Mouse (Mus musculus) embryonic fibroblast, embryonic 13.5 days (primary cell): ENCODE results near the gene Pknox2. TPM values are rescaled to one million over a fixed set of nuclear protein-coding genes. Genes with fewer than 3 reads are reported as not detected.

Experiments used
- H3K27ac ChIP-seq: 2 replicates; pipeline ENCODE4 v1.5.1; 2012; ENCODE audit warnings: low read length, control low read depth, inconsistent platforms; ENCODE audit not compliant: insufficient read depth
- H3K4me1 ChIP-seq: 2 replicates; pipeline ENCODE4 v1.6.1; 2011; ENCODE audit warnings: low read length; ENCODE audit not compliant: control insufficient read depth, insufficient read depth
- H3K4me3 ChIP-seq: 2 replicates; pipeline ENCODE4 v1.5.1; 2011; ENCODE audit warnings: mild to moderate bottlenecking, control low read depth, low read length; ENCODE audit not compliant: insufficient read depth
- CTCF ChIP-seq: IDR thresholded peaks from 2 replicates; pipeline ENCODE4 v1.5.1; 2011; ENCODE audit warnings: mild to moderate bottlenecking, control low read depth, low read length, moderate library complexity, borderline replicate concordance; ENCODE audit not compliant: insufficient read depth
- POLR2A ChIP-seq: IDR thresholded peaks from 2 replicates; pipeline ENCODE4 v1.6.1; 2011; ENCODE audit warnings: low read depth, mild to moderate bottlenecking, control low read depth, low read length, moderate library complexity
- polyA plus RNA-seq: library from polyadenylated mRNA; stranded (reverse); fragments of >200 nt; gene quantifications from 2 replicates; pipeline ENCODE4 v1.2.4, GENCODE M21; 2011; ENCODE audit warnings: low read depth; ENCODE audit not compliant: missing spikeins, insufficient read length

Pknox2 gene
- polyA plus RNA-seq, 1 experiment = 23.7 TPM

DNA sequence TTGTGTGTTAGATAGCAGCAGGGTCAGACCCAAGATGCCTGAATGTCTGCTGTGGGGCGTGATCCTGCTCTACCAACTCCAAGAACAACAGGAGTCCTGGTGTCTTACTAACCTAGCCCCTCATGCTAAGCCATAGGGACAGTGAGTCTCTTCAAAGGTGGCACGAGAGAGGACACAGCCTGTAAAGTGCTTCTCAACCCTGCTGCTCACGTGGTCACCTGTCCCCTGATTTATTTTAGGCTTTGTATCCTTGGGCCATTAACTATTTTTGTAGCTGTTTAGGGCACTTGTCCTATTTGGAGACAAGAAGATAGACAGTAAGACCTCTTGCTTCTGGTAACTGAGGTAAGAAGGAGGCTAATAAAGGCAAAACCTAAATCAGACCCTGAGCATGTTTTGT lies 183.7 kb downstream of the Pknox2 start:
- Histone ChIP-seq H3K4me3 (no peak overlapping the region), H3K27ac (no peak overlapping the region), H3K4me1 (no peaks in the 10 kb centered on the region)
- TF ChIP-seq POLR2A (no peak), CTCF (no peak)

GRCm38 (mm10) chr9:36961874-36962273 lies 185.3 kb downstream of the Pknox2 start:
- Histone ChIP-seq H3K4me3 (no peak overlapping the region), H3K4me1 (no peaks in the 10 kb centered on the region), H3K27ac (no peak overlapping the region)
- TF ChIP-seq POLR2A (no peak), CTCF (no peak)

- no peaks in the 10 kb centered on the region for H3K4me1 ChIP-seq
- H3K4me3 ChIP-seq = no peak overlapping the region
- TF ChIP-seq POLR2A (no peak), CTCF (no peak)
- no peak overlapping the region for H3K27ac ChIP-seq
These were observed 186.1 kb downstream of the Pknox2 start for GRCm38 (mm10) chr9:36961153-36961552.

DNA sequence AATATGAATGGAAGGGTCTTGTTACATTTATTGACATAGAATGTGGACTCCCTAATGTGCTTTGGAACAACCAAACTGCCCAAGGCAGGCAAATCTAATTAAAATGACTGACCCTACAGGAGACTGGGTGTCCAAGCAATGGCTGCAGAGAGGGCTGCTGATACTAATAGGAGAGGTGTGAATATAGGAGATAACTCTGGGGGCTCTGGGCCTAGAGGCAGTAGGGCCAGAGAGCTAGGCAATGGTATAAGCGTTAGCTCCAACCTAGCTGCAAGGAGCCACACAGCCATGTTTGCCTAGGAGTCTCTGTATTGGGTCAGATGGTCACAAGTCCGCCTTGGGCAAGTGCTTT lies 196.1 kb downstream of the Pknox2 start:
- no peak for TF ChIP-seq POLR2A
- no peak for TF ChIP-seq CTCF
- H3K27ac ChIP-seq = no peak overlapping the region
- H3K4me1 ChIP-seq = no peaks in the 10 kb centered on the region
- no peak overlapping the region for H3K4me3 ChIP-seq

DNA sequence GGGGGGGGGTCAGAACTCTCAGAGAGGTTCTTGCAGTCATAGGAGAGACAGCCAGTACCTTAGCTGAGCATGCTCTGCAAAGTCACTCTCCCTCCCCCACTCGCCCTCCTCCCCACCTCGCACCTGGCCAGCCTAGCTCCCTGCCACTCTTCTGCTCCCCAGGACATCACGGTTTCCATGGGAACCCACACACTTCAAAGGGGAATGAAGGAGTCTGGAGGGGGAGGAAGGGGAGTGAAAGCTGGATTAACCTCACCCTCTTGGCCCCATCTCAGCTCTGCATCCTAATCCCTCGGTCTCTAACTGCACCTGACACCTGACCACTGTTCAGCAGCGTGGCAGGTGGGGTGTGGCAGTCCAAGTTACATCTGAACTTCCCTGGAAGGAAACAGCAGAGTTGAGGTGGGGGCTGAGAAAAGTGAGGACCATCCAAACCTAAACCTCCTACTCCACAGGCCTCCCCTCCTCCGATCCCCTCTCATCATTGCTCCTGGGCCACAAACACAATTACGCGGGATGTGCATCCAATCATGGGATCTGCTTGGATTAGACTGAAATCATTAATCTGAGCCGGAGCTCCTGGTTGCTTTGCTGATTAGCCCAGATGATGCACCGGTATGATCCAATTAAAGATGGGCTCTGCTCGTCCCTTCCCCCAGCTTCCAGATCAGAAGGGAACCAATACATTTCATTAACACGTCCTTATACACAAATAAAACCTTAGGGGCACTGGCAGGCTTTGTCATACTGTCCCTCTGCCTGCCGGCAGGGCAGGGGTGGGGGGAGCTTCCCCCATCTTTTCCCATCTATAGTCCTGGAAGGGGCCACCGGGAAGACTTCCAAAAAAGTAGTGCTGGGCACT lies 196.7 kb downstream of the Pknox2 start:
- Histone ChIP-seq H3K4me3 (no peak overlapping the region), H3K4me1 (no peaks in the 10 kb centered on the region), H3K27ac (no peak overlapping the region)
- TF ChIP-seq CTCF (no peak), POLR2A (no peak)

DNA sequence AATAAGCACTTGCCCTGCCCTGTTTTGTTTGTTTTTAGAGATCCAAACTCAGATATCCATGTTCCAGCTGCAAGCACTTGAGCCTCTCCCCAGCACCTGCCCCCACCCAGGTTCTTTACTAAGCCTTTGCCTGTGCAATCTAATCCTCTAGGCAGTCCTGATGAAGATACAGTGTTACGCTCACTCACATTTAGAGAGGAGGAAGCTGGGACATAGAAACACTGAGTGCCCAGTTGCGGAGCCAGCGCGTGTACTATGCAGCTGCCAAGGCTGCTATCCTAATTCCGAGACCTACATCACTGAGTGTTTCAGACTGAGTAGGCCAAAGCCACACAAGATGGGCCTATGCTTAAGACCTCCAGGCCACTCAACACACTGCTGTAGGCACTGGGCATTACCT lies 199.0 kb downstream of the Pknox2 start:
- H3K27ac ChIP-seq = no peak overlapping the region
- H3K4me3 ChIP-seq = no peak overlapping the region
- no peaks in the 10 kb centered on the region for H3K4me1 ChIP-seq
- no peak for TF ChIP-seq CTCF

DNA sequence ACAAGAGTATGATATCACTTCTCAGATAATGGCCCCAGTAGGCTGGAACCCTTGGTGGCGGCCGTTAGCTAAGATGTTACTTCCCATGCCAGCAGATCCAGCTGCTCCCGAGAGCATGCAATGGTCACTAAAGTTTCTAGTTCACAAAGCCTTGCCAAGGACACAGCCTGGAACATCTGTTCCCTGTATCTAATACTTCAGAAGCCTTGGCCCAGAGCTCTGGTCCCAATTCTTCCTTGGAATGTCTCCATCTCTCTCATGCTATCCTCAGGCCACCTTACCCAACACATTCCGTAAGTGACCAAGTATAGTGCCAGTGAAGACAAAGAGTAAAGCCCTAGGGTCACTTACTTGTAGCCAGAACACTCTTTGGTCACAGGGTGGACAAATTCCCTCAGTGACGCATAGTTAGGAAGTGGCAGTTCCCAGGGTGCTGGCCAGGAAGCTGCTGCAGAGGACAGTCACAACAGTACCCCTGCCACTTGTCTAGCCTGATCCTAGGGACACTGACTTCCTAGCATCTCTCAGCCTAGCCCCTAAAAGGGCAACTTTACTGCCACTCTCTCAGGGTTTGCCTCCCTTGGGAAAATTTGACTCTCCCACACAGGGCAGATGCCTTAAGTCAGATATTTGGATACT lies 200.0 kb downstream of the Pknox2 start:
- TF ChIP-seq POLR2A (no peak), CTCF (no peak)
- no peaks in the 10 kb centered on the region for H3K4me1 ChIP-seq
- H3K4me3 ChIP-seq = no peak overlapping the region
- no peak overlapping the region for H3K27ac ChIP-seq

DNA sequence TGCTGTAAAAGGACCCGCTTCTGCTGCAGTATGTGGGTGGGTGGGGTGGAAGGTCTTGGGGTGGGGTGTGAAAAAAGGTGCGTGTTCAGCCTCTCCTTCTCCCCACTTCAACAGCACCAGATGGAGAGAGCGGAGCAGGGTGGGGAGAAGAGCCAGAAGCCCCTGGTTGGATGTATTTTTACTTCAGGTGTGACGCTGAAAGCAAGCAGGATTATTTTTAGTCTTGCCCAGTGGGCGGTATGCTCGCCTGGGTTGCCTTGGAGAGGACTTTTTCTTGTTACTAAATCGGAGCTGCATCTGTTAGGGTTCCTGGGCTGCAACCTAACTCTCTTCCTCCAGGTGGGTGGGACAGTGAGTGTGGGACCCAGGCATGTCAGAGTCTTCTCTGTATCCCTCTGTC lies 202.4 kb downstream of the Pknox2 start:
- TF ChIP-seq POLR2A (no peak), CTCF (no peak)
- H3K4me1 ChIP-seq = no peaks in the 10 kb centered on the region

GRCm38 (mm10) chr9:36942561-36942960 lies 204.6 kb downstream of the Pknox2 start:
- Histone ChIP-seq H3K27ac (no peak overlapping the region), H3K4me1 (no peaks in the 10 kb centered on the region), H3K4me3 (no peak overlapping the region)
- no peak for TF ChIP-seq CTCF
- TF ChIP-seq POLR2A = no peak

More for the DNA sequence above, 202.4 kb downstream of the Pknox2 start:
- no peak overlapping the region for H3K4me3 ChIP-seq
- H3K27ac ChIP-seq = no peak overlapping the region

GRCm38 (mm10) chr9:36942131-36942530 lies 205.1 kb downstream of the Pknox2 start:
- TF ChIP-seq CTCF = no peak
- no peak for TF ChIP-seq POLR2A
- H3K27ac ChIP-seq = no peak overlapping the region
- no peaks in the 10 kb centered on the region for H3K4me1 ChIP-seq
- H3K4me3 ChIP-seq = no peak overlapping the region
